Mouse (Mus musculus) liver, adult (tissue): Measurements from ENCODE around the gene Kcnt2.
A peak's percentile ranks its signal among the peaks of the same experiment; 100 is the strongest.

Experiments
- GATA4 ChIP-seq: IDR thresholded peaks from 2 replicates; pipeline ENCODE4 v1.6.1; 2014; ENCODE audit warnings: mild to moderate bottlenecking, low read length; ENCODE audit not compliant: insufficient replicate concordance

Kcnt2 gene

GRCm38 (mm10) chr1:140333702-140334101 lies 87.7 kb downstream of the Kcnt2 start:
- TF ChIP-seq GATA4, result no peak

- TF ChIP-seq GATA4, result no peak
Measured at GRCm38 (mm10) chr1:140338417-140338816, 92.5 kb downstream of the Kcnt2 start.

- TF ChIP-seq GATA4, result no peak
Measured at GRCm38 (mm10) chr1:140339368-140339767, 93.4 kb downstream of the Kcnt2 start.

GRCm38 (mm10) chr1:140364787-140365186 lies 118.8 kb downstream of the Kcnt2 start:
- TF ChIP-seq GATA4, result no peak

- TF ChIP-seq GATA4, result no peak
Measured at GRCm38 (mm10) chr1:140373532-140373931, 127.6 kb downstream of the Kcnt2 start.

- TF ChIP-seq GATA4, result no peak
Measured at GRCm38 (mm10) chr1:140378791-140379190, 132.8 kb downstream of the Kcnt2 start.

GRCm38 (mm10) chr1:140379526-140379925 lies 133.6 kb downstream of the Kcnt2 start:
- no peak for TF ChIP-seq GATA4

GRCm38 (mm10) chr1:140381093-140381492 lies 135.1 kb downstream of the Kcnt2 start:
- TF ChIP-seq GATA4, result no peak; the same call in 1 of the 2 replicates

- TF ChIP-seq GATA4, result no peak
Measured at GRCm38 (mm10) chr1:140390301-140390700, 144.3 kb downstream of the Kcnt2 start.

- no peak for TF ChIP-seq GATA4
Measured at GRCm38 (mm10) chr1:140397756-140398155, 151.8 kb downstream of the Kcnt2 start.

GRCm38 (mm10) chr1:140406631-140407288 lies 160.8 kb downstream of the Kcnt2 start:
- peak; percentile 63 for TF ChIP-seq GATA4

- TF ChIP-seq GATA4, result no peak
Measured at GRCm38 (mm10) chr1:140415761-140416160, 169.8 kb downstream of the Kcnt2 start.

GRCm38 (mm10) chr1:140422954-140423353 lies 177.0 kb downstream of the Kcnt2 start:
- no peak for TF ChIP-seq GATA4

- TF ChIP-seq GATA4, result no peak
Measured at GRCm38 (mm10) chr1:140429284-140429850, 183.4 kb downstream of the Kcnt2 start.

- TF ChIP-seq GATA4, result no peak
Measured at GRCm38 (mm10) chr1:140432039-140432438, 186.1 kb downstream of the Kcnt2 start.

- no peak for TF ChIP-seq GATA4
Measured at GRCm38 (mm10) chr1:140434791-140435190, 188.8 kb downstream of the Kcnt2 start.

GRCm38 (mm10) chr1:140438176-140438575 lies 192.2 kb downstream of the Kcnt2 start:
- TF ChIP-seq GATA4, result no peak
